Mouse (Mus musculus): Measurements from ENCODE around the gene Ldlrad1.

DNA sequence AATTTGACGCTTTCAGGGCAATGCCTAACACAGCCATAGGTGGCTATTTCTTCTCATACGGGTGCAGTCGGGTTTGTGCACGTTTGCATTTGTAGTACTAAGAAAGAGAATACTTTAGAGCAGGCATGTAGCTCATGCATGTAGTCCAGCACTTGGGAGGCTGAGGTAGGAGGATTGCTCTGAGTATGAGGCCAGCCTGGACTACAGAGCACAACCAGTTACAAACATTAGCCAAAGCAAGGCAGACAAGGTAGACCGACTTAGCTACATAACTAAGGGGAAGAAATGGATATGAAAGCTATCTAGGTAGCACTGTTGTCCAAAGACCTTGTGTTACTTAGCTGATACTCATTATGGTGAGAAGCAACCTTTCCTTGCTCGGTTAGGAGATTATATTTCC, 27.1 kb upstream of the Ldlrad1 start:
- TF ChIP-seq CHD2 (IDR thresholded peaks at IDR 0.05; ENCODE audit: low read depth, low read length) (no peak), ZNF384 (IDR thresholded peaks at IDR 0.05; ENCODE audit: low read depth, low read length) (no peak), HCFC1 (IDR thresholded peaks at IDR 0.05; ENCODE audit: borderline replicate concordance, insufficient read depth, low read length) (no peak), MAFK (IDR thresholded peaks at IDR 0.05; ENCODE audit: insufficient read depth, low read depth, low read length) (no peak)

All from ES-E14 (cell line).